Mouse (Mus musculus): ENCODE measurements at regions not wholly inside any gene's neighbourhood (a gene's known extent, or its start where the extent isn't known, plus 50 kb on each side); places are given as distances from the start of the nearest gene placed in this dataset.

DNA sequence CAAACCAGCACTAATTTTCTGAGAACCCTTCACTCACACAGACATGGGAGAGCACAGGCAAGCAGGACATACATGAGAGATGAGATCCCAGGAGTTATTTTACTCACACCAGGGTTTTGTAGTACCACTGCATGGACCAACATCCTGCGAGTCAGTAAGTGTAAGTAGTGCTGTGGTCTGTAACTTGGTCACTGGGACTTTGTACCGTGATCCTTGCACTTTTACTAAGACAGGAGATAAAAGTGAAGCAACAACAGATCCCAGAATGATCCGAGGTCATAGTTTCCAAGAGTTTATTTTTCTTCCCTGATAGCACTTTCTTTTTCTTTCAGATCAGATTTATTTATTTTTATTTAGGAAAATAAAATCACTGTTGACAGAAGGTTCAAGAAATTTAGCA lies 54.1 kb upstream of the Mtap start:
- Histone ChIP-seq H3K27me3 (replicated peaks; ENCODE audit: control insufficient read depth, insufficient read depth, low read length) (no peaks in the 10 kb centered on the region), H3K36me3 (ENCODE audit: control insufficient read depth, insufficient read depth, low read length) (no peaks in the 10 kb centered on the region), H3K9me3 (ENCODE audit: control insufficient read depth, low read length) (no peaks in the 10 kb centered on the region), H3K4me2 (ENCODE audit: low read length) (no peak overlapping the region), H3K4me1 (replicated peaks; ENCODE audit: control insufficient read depth, insufficient read depth, low read length) (no peaks in the 10 kb centered on the region), H3K27ac (ENCODE audit: low read depth) (no peak overlapping the region), H3K9ac (ENCODE audit: low read length) (no peak overlapping the region), H3K4me3 (ENCODE audit: low read depth, low read length) (no peak overlapping the region)
- 64% methylated on average over 3 of the region's 3 CpGs for WGBS
- DNase-seq (ENCODE audit: low spot score) (no peak), ATAC-seq (replicated peaks; ENCODE audit: low FRiP score, low TSS enrichment, low read depth) (no peak)

DNA sequence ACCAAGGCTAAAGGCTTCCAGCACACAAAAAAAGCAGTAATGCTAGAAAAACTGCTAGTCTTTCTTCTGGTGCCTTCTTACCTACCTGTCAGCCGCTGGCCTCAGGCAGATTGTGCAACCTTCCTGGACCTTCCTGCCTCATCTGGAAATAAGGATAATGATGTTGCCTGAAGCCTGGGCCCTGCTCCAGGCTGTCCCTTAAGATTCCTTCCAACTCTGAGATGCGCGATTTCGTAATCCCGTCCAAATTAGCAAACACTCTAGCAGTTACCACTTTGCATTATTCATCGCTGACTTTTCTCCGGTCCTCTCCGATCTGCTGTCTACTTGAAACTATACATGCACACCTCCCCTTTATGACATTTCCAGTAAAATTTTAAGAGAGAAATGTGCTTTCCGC lies 58.4 kb upstream of the Mtap start:
- Histone ChIP-seq H3K27ac (ENCODE audit: low read depth) (no peak overlapping the region), H3K36me3 (ENCODE audit: control insufficient read depth, insufficient read depth, low read length) (no peaks in the 10 kb centered on the region), H3K9me3 (ENCODE audit: control insufficient read depth, low read length) (no peaks in the 10 kb centered on the region), H3K4me1 (replicated peaks; ENCODE audit: control insufficient read depth, insufficient read depth, low read length) (no peaks in the 10 kb centered on the region), H3K27me3 (replicated peaks; ENCODE audit: control insufficient read depth, insufficient read depth, low read length) (no peaks in the 10 kb centered on the region), H3K4me3 (ENCODE audit: low read depth, low read length) (no peak overlapping the region), H3K9ac (ENCODE audit: low read length) (no peak overlapping the region), H3K4me2 (ENCODE audit: low read length) (no peak overlapping the region)
- ATAC-seq (replicated peaks; ENCODE audit: low FRiP score, low TSS enrichment, low read depth), result no peak
- no peak for DNase-seq (ENCODE audit: low spot score)
- WGBS, result 78% methylated on average over 9 of the region's 9 CpGs

DNA sequence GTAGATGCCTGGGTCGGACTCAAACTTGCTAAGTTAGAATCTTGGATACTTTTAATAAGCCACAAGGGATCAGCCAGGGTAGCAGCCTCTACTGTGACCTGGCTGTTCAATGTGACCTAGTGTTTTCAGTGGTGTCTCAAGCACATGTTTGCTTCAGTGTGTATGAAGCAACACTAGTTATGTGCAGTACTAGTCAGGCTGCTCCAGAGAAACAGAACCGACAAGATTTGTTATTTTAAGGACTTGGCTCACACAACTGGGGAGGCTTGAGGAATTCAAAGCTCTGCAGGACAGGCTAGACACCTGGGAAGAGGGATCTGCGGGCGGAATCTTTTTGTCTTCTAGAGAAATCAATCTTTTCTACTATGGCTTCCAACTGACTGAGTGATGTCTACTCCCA lies 62.2 kb upstream of the Mtap start:
- no peak for ATAC-seq (replicated peaks; ENCODE audit: low FRiP score, low TSS enrichment, low read depth)
- no peak overlapping the region for H3K4me2 ChIP-seq (ENCODE audit: low read length)
- no peaks in the 10 kb centered on the region for H3K9me3 ChIP-seq (ENCODE audit: control insufficient read depth, low read length)
- no peaks in the 10 kb centered on the region for H3K4me1 ChIP-seq (replicated peaks; ENCODE audit: control insufficient read depth, insufficient read depth, low read length)
- 54% methylated on average over 4 of the region's 4 CpGs for WGBS
- no peak for DNase-seq (ENCODE audit: low spot score)
- no peaks in the 10 kb centered on the region for H3K27me3 ChIP-seq (replicated peaks; ENCODE audit: control insufficient read depth, insufficient read depth, low read length)
- no peak overlapping the region for H3K9ac ChIP-seq (ENCODE audit: low read length)
- H3K36me3 ChIP-seq (ENCODE audit: control insufficient read depth, insufficient read depth, low read length), result no peaks in the 10 kb centered on the region
- H3K4me3 ChIP-seq (ENCODE audit: low read depth, low read length), result no peak overlapping the region
- no peak overlapping the region for H3K27ac ChIP-seq (ENCODE audit: low read depth)

DNA sequence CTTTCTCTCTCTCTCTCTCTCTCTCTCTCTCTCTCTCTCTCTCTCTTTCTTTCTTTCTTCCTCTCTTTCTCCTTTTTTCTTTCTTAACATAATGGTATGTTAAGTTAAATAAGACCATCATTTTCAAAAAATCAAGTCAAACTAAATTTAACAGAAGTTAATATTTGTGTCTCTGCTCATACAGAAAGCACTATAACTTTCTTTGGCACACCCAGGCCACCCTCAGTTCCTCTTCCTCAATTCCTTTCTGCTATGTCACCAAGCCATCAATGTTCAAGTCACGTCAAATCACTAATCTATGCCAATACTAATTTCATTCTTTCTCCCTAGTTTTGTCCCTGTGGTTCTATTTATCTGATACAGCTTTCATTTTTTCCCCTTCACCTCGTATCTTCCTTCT lies 66.5 kb upstream of the Mtap start:
- Histone ChIP-seq H3K36me3 (ENCODE audit: control insufficient read depth, insufficient read depth, low read length) (no peaks in the 10 kb centered on the region), H3K27me3 (replicated peaks; ENCODE audit: control insufficient read depth, insufficient read depth, low read length) (no peaks in the 10 kb centered on the region), H3K9ac (ENCODE audit: low read length) (no peak overlapping the region), H3K4me3 (ENCODE audit: low read depth, low read length) (no peak overlapping the region), H3K9me3 (ENCODE audit: control insufficient read depth, low read length) (no peaks in the 10 kb centered on the region), H3K4me2 (ENCODE audit: low read length) (no peak overlapping the region), H3K4me1 (replicated peaks; ENCODE audit: control insufficient read depth, insufficient read depth, low read length) (no peaks in the 10 kb centered on the region), H3K27ac (ENCODE audit: low read depth) (no peak overlapping the region)
- WGBS, result 78% methylated on average over 2 of the region's 2 CpGs
- DNase-seq (ENCODE audit: low spot score) (no peak), ATAC-seq (replicated peaks; ENCODE audit: low FRiP score, low TSS enrichment, low read depth) (no peak)

DNA sequence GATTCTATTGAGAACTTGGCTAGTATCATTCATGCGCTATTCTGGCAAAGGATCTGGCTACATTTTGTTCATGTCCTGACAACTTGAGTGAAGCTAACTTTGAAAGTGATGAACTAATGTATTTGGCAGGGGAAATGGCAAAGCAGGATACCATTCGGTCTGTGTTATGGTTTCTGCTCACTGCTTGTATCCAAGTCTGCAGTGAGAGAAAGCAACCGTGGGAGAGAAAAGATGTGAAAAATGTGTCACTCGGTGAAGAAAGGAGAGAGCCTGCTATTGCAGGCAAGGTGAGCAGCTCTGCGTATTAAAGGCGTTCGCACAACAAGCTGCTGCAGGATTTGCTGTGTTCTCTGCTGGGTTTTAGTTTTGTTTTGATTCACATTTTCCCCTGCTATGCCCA lies 72.5 kb upstream of the Mtap start:
- Histone ChIP-seq H3K27me3 (replicated peaks; ENCODE audit: control insufficient read depth, insufficient read depth, low read length) (no peaks in the 10 kb centered on the region), H3K9me3 (ENCODE audit: control insufficient read depth, low read length) (no peaks in the 10 kb centered on the region), H3K4me2 (ENCODE audit: low read length) (no peak overlapping the region), H3K4me1 (replicated peaks; ENCODE audit: control insufficient read depth, insufficient read depth, low read length) (no peaks in the 10 kb centered on the region), H3K36me3 (ENCODE audit: control insufficient read depth, insufficient read depth, low read length) (no peaks in the 10 kb centered on the region), H3K27ac (ENCODE audit: low read depth) (no peak overlapping the region), H3K4me3 (ENCODE audit: low read depth, low read length) (no peak overlapping the region), H3K9ac (ENCODE audit: low read length) (no peak overlapping the region)
- ATAC-seq (replicated peaks; ENCODE audit: low FRiP score, low TSS enrichment, low read depth) (no peak), DNase-seq (ENCODE audit: low spot score) (no peak)
- 84% methylated on average over 7 of the region's 7 CpGs for WGBS

DNA sequence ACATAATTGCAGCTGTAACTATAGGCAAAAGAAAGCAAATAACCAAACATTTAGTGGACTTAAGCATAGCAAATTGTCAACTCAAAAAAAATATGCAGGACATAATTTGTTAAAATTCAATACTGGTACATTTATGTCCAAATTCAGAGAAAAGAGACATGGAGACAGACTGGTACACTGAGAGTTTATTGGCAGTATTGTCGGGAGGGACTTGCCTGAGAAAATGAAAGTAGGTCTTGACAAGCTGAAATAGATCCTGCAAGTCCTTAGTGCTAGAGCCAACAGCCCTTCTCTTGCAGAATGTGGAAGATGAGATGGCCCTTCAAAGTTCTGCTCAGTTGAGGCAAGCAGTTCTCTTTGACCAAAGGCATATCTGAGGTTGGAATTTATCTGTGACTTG lies 74.5 kb upstream of the Mtap start:
- no peak for DNase-seq (ENCODE audit: low spot score)
- H3K9me3 ChIP-seq (ENCODE audit: control insufficient read depth, low read length), result no peaks in the 10 kb centered on the region
- H3K4me1 ChIP-seq (replicated peaks; ENCODE audit: control insufficient read depth, insufficient read depth, low read length), result no peaks in the 10 kb centered on the region
- H3K4me2 ChIP-seq (ENCODE audit: low read length), result no peak overlapping the region
- no peak for ATAC-seq (replicated peaks; ENCODE audit: low FRiP score, low TSS enrichment, low read depth)
- H3K27me3 ChIP-seq (replicated peaks; ENCODE audit: control insufficient read depth, insufficient read depth, low read length), result no peaks in the 10 kb centered on the region
- H3K4me3 ChIP-seq (ENCODE audit: low read depth, low read length), result no peak overlapping the region
- no peaks in the 10 kb centered on the region for H3K36me3 ChIP-seq (ENCODE audit: control insufficient read depth, insufficient read depth, low read length)
- H3K27ac ChIP-seq (ENCODE audit: low read depth), result no peak overlapping the region
- 74% methylated on average over 1 of the region's 1 CpGs for WGBS
- H3K9ac ChIP-seq (ENCODE audit: low read length), result no peak overlapping the region

DNA sequence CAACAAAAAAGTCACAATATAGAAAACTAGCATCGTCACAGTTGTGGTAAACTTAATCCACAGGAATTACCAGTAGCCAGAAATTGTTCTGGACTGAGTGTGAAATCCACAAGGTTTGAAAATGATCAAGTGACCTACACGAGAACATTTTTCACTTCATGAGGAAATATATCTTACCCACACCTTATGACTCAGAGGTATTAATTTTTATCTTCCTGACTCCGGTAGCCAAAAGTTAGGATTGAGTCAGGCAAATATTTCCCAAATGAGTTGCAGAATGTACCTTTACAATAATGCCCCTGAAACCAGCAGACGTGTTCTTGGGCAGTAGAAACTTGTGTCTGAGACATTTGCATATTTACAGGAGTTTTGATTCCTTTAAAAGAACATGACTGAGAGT lies 75.3 kb upstream of the Mtap start:
- WGBS, result 84% methylated on average over 4 of the region's 4 CpGs
- no peaks in the 10 kb centered on the region for H3K36me3 ChIP-seq (ENCODE audit: control insufficient read depth, insufficient read depth, low read length)
- H3K9me3 ChIP-seq (ENCODE audit: control insufficient read depth, low read length), result no peaks in the 10 kb centered on the region
- no peak overlapping the region for H3K4me2 ChIP-seq (ENCODE audit: low read length)
- no peak for DNase-seq (ENCODE audit: low spot score)
- no peak overlapping the region for H3K4me3 ChIP-seq (ENCODE audit: low read depth, low read length)
- no peaks in the 10 kb centered on the region for H3K27me3 ChIP-seq (replicated peaks; ENCODE audit: control insufficient read depth, insufficient read depth, low read length)
- no peak overlapping the region for H3K9ac ChIP-seq (ENCODE audit: low read length)
- H3K4me1 ChIP-seq (replicated peaks; ENCODE audit: control insufficient read depth, insufficient read depth, low read length), result no peaks in the 10 kb centered on the region
- ATAC-seq (replicated peaks; ENCODE audit: low FRiP score, low TSS enrichment, low read depth), result no peak
- no peak overlapping the region for H3K27ac ChIP-seq (ENCODE audit: low read depth)

DNA sequence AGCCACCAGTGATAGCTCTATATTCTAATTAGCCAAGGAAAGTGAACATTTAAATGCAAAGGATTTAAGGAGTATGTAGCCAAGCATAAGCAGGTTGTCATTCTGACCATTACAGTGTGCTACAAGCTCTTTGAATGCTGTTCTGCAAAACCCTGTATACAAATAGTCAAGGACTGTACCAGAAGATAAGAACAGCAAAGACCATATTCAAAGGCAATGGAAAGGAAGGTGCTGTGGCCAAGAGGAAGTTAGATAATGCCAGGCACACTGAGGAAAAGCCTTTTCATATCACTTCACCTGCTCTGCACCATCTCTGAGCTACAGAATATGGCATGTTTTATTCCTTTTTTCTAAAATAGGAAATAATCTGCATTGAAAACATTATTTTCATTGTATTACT lies 79.3 kb upstream of the Mtap start:
- H3K4me3 ChIP-seq (ENCODE audit: low read depth, low read length), result no peak overlapping the region
- ATAC-seq (replicated peaks; ENCODE audit: low FRiP score, low TSS enrichment, low read depth), result no peak
- no peak for DNase-seq (ENCODE audit: low spot score)

DNA sequence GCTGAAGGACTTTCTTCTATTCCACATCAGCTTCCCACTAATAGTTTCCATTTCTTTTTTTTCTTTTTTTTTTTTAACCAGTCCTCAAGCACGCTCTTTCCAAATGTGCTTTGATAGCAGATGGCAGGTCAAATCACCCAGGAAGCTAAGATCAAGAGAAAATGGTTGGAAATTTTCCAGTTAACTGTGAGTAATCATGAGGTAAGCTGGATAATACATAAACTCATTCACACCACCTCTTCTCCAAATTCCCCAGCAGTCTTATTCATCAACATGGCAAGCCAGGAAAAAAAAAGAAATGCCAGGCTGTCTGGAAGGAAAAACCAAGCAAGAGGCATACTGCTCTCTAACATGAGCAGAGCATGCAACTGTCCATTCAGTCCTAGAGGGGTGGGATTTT lies 79.8 kb upstream of the Mtap start:
- DNase-seq (ENCODE audit: low spot score) (no peak), ATAC-seq (replicated peaks; ENCODE audit: low FRiP score, low TSS enrichment, low read depth) (no peak)
- WGBS, result 88% methylated on average over 1 of the region's 1 CpGs
- H3K4me2 ChIP-seq (ENCODE audit: low read length), result no peak overlapping the region
- H3K4me3 ChIP-seq (ENCODE audit: low read depth, low read length), result no peak overlapping the region
- no peaks in the 10 kb centered on the region for H3K27me3 ChIP-seq (replicated peaks; ENCODE audit: control insufficient read depth, insufficient read depth, low read length)
- H3K36me3 ChIP-seq (ENCODE audit: control insufficient read depth, insufficient read depth, low read length), result no peaks in the 10 kb centered on the region
- no peaks in the 10 kb centered on the region for H3K9me3 ChIP-seq (ENCODE audit: control insufficient read depth, low read length)
- no peak overlapping the region for H3K9ac ChIP-seq (ENCODE audit: low read length)
- no peaks in the 10 kb centered on the region for H3K4me1 ChIP-seq (replicated peaks; ENCODE audit: control insufficient read depth, insufficient read depth, low read length)
- no peak overlapping the region for H3K27ac ChIP-seq (ENCODE audit: low read depth)

More for the DNA sequence above, 79.3 kb upstream of the Mtap start:
- H3K27me3 ChIP-seq (replicated peaks; ENCODE audit: control insufficient read depth, insufficient read depth, low read length), result no peaks in the 10 kb centered on the region
- no peaks in the 10 kb centered on the region for H3K4me1 ChIP-seq (replicated peaks; ENCODE audit: control insufficient read depth, insufficient read depth, low read length)
- no peak overlapping the region for H3K4me2 ChIP-seq (ENCODE audit: low read length)
- no peak overlapping the region for H3K27ac ChIP-seq (ENCODE audit: low read depth)
- H3K9me3 ChIP-seq (ENCODE audit: control insufficient read depth, low read length), result no peaks in the 10 kb centered on the region
- no peaks in the 10 kb centered on the region for H3K36me3 ChIP-seq (ENCODE audit: control insufficient read depth, insufficient read depth, low read length)
- no peak overlapping the region for H3K9ac ChIP-seq (ENCODE audit: low read length)

Measured in intestine, embryonic 14.5 days (tissue).